Mouse (Mus musculus): ENCODE measurements at regions not wholly inside any gene's neighbourhood (a gene's known extent, or its start where the extent isn't known, plus 50 kb on each side); places are given as distances from the start of the nearest gene placed in this dataset.

- TF ChIP-seq CTCF (IDR thresholded peaks at IDR 0.05; ENCODE audit: low read depth, low read length) (no peak), POLR2A (IDR thresholded peaks at IDR 0.05; ENCODE audit: extremely low read depth, insufficient read depth, low read length) (no peak)
Measured at GRCm38 (mm10) chr17:47141843-47142215, 131.5 kb upstream of the Ubr2 start.

All from liver, adult 2 months (tissue).